Mouse (Mus musculus) hindbrain, embryonic 11.5 days (tissue): ENCODE results near the gene Bcl9. TPM values are rescaled to one million over a fixed set of nuclear protein-coding genes. Genes with fewer than 3 reads are reported as not detected.

Source experiments
- ATAC-seq: fragments of 200-750 bp; cut with Nextera tagmentation; 2 replicates; pipeline ENCODE4 v1.8.0; 2017; ENCODE audit warnings: mild to moderate bottlenecking, moderate TSS enrichment, moderate library complexity; ENCODE audit not compliant: low FRiP score
- DNase-seq: peaks from one replicate; pipeline ENCODE4 v3.0.0-alpha.2; 2015; ENCODE audit warnings: low spot score
- H3K27ac ChIP-seq: fragments of 300-500 bp; sonication (generic); 2 replicates; pipeline ENCODE4 v1.5.1; 2014; ENCODE audit warnings: mild to moderate bottlenecking, low read depth, low read length
- H3K27me3 ChIP-seq: fragments of 300-500 bp; sonication (generic); 2 replicates; pipeline ENCODE4 v1.6.1; 2014; ENCODE audit warnings: mild to moderate bottlenecking, low read length, moderate library complexity, mixed read lengths; ENCODE audit not compliant: control insufficient read depth, insufficient read depth
- H3K36me3 ChIP-seq: fragments of 300-500 bp; sonication (generic); 2 replicates; pipeline ENCODE4 v1.6.1; 2014; ENCODE audit warnings: mild to moderate bottlenecking, low read length, moderate library complexity, mixed read lengths; ENCODE audit not compliant: control insufficient read depth, insufficient read depth
- H3K4me1 ChIP-seq: fragments of 300-500 bp; sonication (generic); replicated peaks from 2 replicates; pipeline ENCODE4 v1.6.1; 2014; ENCODE audit warnings: low read length, mixed read lengths; ENCODE audit not compliant: control insufficient read depth, insufficient read depth
- H3K4me2 ChIP-seq: fragments of 300-500 bp; sonication (generic); replicated peaks from 2 replicates; pipeline ENCODE4 v1.6.1; 2014; ENCODE audit warnings: mild to moderate bottlenecking, low read depth, low read length
- H3K4me3 ChIP-seq: fragments of 300-500 bp; sonication (generic); 2 replicates; pipeline ENCODE4 v1.5.1; 2014; ENCODE audit warnings: low read depth, low read length
- H3K9ac ChIP-seq: fragments of 300-500 bp; sonication (generic); 2 replicates; pipeline ENCODE4 v1.6.1; 2014; ENCODE audit warnings: low read depth, low read length
- H3K9me3 ChIP-seq: fragments of 300-500 bp; sonication (generic); 2 replicates; pipeline ENCODE4 v1.6.1; 2016; ENCODE audit warnings: low read length; ENCODE audit not compliant: control insufficient read depth
- WGBS: fragments of 180-500 bp; shearing (Covaris S2); extraction: QIAGEN DNeasy Blood & Tissue Kit; methylation state at CpG from one replicate; pipeline ENCODE4 v1.1.7; 2014; 5-methylcytosine and 5-hydroxymethylcytosine counted together
- polyA plus RNA-seq: library from polyadenylated mRNA; unstranded; fragments of >200 nt; fragmentation: Nextera tagmentation; extraction: Ambion mirVana; gene quantifications from 2 replicates; pipeline ENCODE4 v1.2.1, GENCODE M21; 2014

The Bcl9 gene
- polyA plus RNA-seq, 1 experiment from 2014 or later, result 72.3 TPM

- WGBS, result 91% methylated on average over 1 of the region's 1 CpGs
- no peak overlapping the region for H3K4me3 ChIP-seq
- ATAC-seq (no peak), DNase-seq (no peak)
- no peak overlapping the region for H3K4me2 ChIP-seq
- H3K36me3 ChIP-seq, result peaks cover 30% of the 10 kb centered on the region
- no peak overlapping the region for H3K9ac ChIP-seq
- no peaks in the 10 kb centered on the region for H3K9me3 ChIP-seq
- H3K27me3 ChIP-seq, result no peaks in the 10 kb centered on the region
- no peak overlapping the region for H3K27ac ChIP-seq
- H3K4me1 ChIP-seq, result no peaks in the 10 kb centered on the region
Observed at GRCm38 (mm10) chr3:97214439-97214838, 83.3 kb downstream of the Bcl9 start.

GRCm38 (mm10) chr3:97213871-97214270 is 83.8 kb downstream of the Bcl9 start:
- no peaks in the 10 kb centered on the region for H3K4me1 ChIP-seq
- no peak overlapping the region for H3K27ac ChIP-seq
- no peaks in the 10 kb centered on the region for H3K27me3 ChIP-seq
- H3K9ac ChIP-seq, result no peak overlapping the region
- DNase-seq (no peak), ATAC-seq (no peak)
- no peak overlapping the region for H3K4me3 ChIP-seq
- H3K9me3 ChIP-seq, result no peaks in the 10 kb centered on the region
- no peak overlapping the region for H3K4me2 ChIP-seq
- 94% methylated on average over 10 of the region's 10 CpGs for WGBS
- H3K36me3 ChIP-seq, result peaks cover 33% of the 10 kb centered on the region

GRCm38 (mm10) chr3:97211177-97211576 is 86.5 kb downstream of the Bcl9 start:
- Histone ChIP-seq H3K27me3 (no peaks in the 10 kb centered on the region), H3K9ac (no peak overlapping the region), H3K36me3 (peaks cover 37% of the 10 kb centered on the region), H3K4me3 (no peak overlapping the region), H3K4me2 (no peak overlapping the region), H3K9me3 (no peaks in the 10 kb centered on the region), H3K4me1 (no peaks in the 10 kb centered on the region), H3K27ac (no peak overlapping the region)
- ATAC-seq, result no peak
- WGBS, result 94% methylated on average over 5 of the region's 5 CpGs
- DNase-seq, result no peak

- no peaks in the 10 kb centered on the region for H3K9me3 ChIP-seq
- H3K9ac ChIP-seq, result no peak overlapping the region
- no peak overlapping the region for H3K27ac ChIP-seq
- no peak overlapping the region for H3K4me3 ChIP-seq
- 95% methylated on average over 9 of the region's 9 CpGs for WGBS
- H3K36me3 ChIP-seq, result peaks cover 33% of the 10 kb centered on the region
- no peaks in the 10 kb centered on the region for H3K4me1 ChIP-seq
- H3K27me3 ChIP-seq, result no peaks in the 10 kb centered on the region
- no peak for DNase-seq
- H3K4me2 ChIP-seq, result no peak overlapping the region
- ATAC-seq, result no peak
Observed at GRCm38 (mm10) chr3:97209351-97209750, 88.4 kb downstream of the Bcl9 start.

GRCm38 (mm10) chr3:97206521-97206920 is 91.2 kb downstream of the Bcl9 start:
- DNase-seq (no peak), ATAC-seq (no peak)
- Histone ChIP-seq H3K9me3 (no peaks in the 10 kb centered on the region), H3K9ac (no peak overlapping the region), H3K27me3 (no peaks in the 10 kb centered on the region), H3K36me3 (peaks cover 29% of the 10 kb centered on the region), H3K4me3 (no peak overlapping the region), H3K27ac (no peak overlapping the region), H3K4me2 (no peak overlapping the region), H3K4me1 (no peaks in the 10 kb centered on the region)
- 85% methylated on average over 3 of the region's 3 CpGs for WGBS

- H3K36me3 ChIP-seq, result peaks cover 12% of the 10 kb centered on the region
- H3K9me3 ChIP-seq, result no peaks in the 10 kb centered on the region
- no peak for ATAC-seq
- no peak overlapping the region for H3K4me3 ChIP-seq
- H3K4me1 ChIP-seq, result no peaks in the 10 kb centered on the region
- 88% methylated on average over 14 of the region's 14 CpGs for WGBS
- no peak overlapping the region for H3K9ac ChIP-seq
- no peak overlapping the region for H3K4me2 ChIP-seq
- DNase-seq, result no peak
- H3K27ac ChIP-seq, result no peak overlapping the region
- no peaks in the 10 kb centered on the region for H3K27me3 ChIP-seq
Observed at GRCm38 (mm10) chr3:97203880-97204279, 93.8 kb downstream of the Bcl9 start.

- Histone ChIP-seq H3K4me3 (no peak overlapping the region), H3K9ac (no peak overlapping the region), H3K9me3 (no peaks in the 10 kb centered on the region), H3K4me2 (no peak overlapping the region), H3K36me3 (peaks cover 5% of the 10 kb centered on the region; the same call in 1 of the 2 replicates), H3K4me1 (no peaks in the 10 kb centered on the region), H3K27me3 (no peaks in the 10 kb centered on the region), H3K27ac (no peak overlapping the region)
- DNase-seq, result peak; percentile 81
- 50% methylated on average over 5 of the region's 5 CpGs for WGBS
- ATAC-seq, result peak; percentile 66
Observed at GRCm38 (mm10) chr3:97201943-97202342, 95.8 kb downstream of the Bcl9 start.

- Histone ChIP-seq H3K9ac (no peak overlapping the region), H3K4me3 (no peak overlapping the region), H3K27ac (no peak overlapping the region), H3K4me2 (no peak overlapping the region), H3K36me3 (no peaks in the 10 kb centered on the region), H3K27me3 (no peaks in the 10 kb centered on the region), H3K9me3 (no peaks in the 10 kb centered on the region), H3K4me1 (no peaks in the 10 kb centered on the region)
- DNase-seq, result no peak
- no peak for ATAC-seq
- 20% methylated on average over 4 of the region's 4 CpGs for WGBS
Observed at GRCm38 (mm10) chr3:97199261-97199660, 98.5 kb downstream of the Bcl9 start.

GRCm38 (mm10) chr3:97196571-97196970 is 101.1 kb downstream of the Bcl9 start:
- Histone ChIP-seq H3K4me2 (no peak overlapping the region), H3K36me3 (no peaks in the 10 kb centered on the region), H3K27ac (no peak overlapping the region), H3K27me3 (no peaks in the 10 kb centered on the region), H3K9me3 (no peaks in the 10 kb centered on the region), H3K4me3 (no peak overlapping the region), H3K9ac (no peak overlapping the region), H3K4me1 (no peaks in the 10 kb centered on the region)
- ATAC-seq (no peak), DNase-seq (no peak)
- 87% methylated on average over 8 of the region's 8 CpGs for WGBS
